Mouse (Mus musculus) cerebellum, adult 2 months (tissue): Measurements from ENCODE around the gene Notum.

Source experiments
- CTCF ChIP-seq: fragments of 200-500 bp; IDR thresholded peaks from 2 replicates; pipeline ENCODE4 v1.5.1; 2011; ENCODE audit warnings: low read depth, mild to moderate bottlenecking, control low read depth, low read length, moderate library complexity, borderline replicate concordance; ENCODE audit not compliant: insufficient read depth
- POLR2A ChIP-seq: fragments of 200-500 bp; IDR thresholded peaks from 2 replicates; pipeline ENCODE4 v1.6.1; 2011; ENCODE audit warnings: low read length, control low read depth, borderline replicate concordance; ENCODE audit not compliant: insufficient read depth

DNA sequence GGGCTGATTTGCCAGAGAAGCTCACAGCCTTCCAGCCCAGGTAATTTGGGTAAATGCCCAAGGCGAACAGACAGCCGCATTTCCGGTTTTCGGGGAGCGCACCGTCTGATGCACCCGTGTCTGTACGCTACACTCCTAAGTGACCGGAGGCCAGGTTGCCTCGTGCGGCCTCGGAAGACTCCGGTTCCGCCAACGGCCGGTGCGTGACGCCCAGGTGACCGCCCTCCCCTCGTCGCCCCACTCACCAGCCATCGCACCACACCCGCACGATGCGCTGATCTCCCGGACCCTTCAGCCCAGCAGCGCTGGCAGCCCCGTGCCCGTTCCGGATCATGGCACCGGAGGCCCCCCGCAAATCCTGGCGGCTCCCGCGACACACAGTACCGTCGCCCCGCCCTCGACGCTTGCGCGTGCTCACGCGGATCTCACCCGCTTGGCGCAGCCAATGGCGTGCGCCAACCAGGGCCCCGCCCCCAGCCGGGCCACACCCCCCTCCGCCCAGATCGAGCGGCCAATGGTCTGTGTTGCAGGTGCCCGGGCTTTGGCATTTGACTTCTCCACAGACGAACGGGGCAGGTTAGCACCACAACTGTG, 43.4 kb downstream of the Notum start, which contains the start of gene Pcyt2:
- TF ChIP-seq CTCF (no peak), POLR2A (peak; percentile 89)
